Mouse (Mus musculus): ENCODE measurements around the gene Eif4a2.

GRCm38 (mm10) chr16:23103841-23104240 lies 3.4 kb upstream of the Eif4a2 start:
- no peak for TF ChIP-seq RAD21 (IDR thresholded peaks at IDR 0.05; ENCODE audit: low read depth, low read length)
- TF ChIP-seq POLR2A (IDR thresholded peaks at IDR 0.05; ENCODE audit: low read depth, low read length) = no peak; the same call in 1 of the 2 replicates
- no peak for TF ChIP-seq ZC3H11A (IDR thresholded peaks at IDR 0.05; ENCODE audit: low read depth, low read length)
- no peak for TF ChIP-seq BHLHE40 (IDR thresholded peaks at IDR 0.05; ENCODE audit: low read depth, low read length)
- no peak for TF ChIP-seq CTCF (conservative IDR thresholded peaks at IDR 0.05 in 1 of 2, IDR thresholded peaks at IDR 0.05 in 1 of 2; ENCODE audit: low read depth in 2 of 2, low read length in 2 of 2)
- no peak for TF ChIP-seq NRF1 (IDR thresholded peaks at IDR 0.05; ENCODE audit: low read depth, low read length)
- no peak for TF ChIP-seq MAFK (IDR thresholded peaks at IDR 0.05; ENCODE audit: insufficient replicate concordance, low read length)
- no peak for TF ChIP-seq USF1 (IDR thresholded peaks at IDR 0.05; ENCODE audit: low read depth, low read length)
- TF ChIP-seq MXI1 (IDR thresholded peaks at IDR 0.05; ENCODE audit: low read depth, low read length) = no peak
- no peak for TF ChIP-seq HCFC1 (IDR thresholded peaks at IDR 0.05; ENCODE audit: low read depth, low read length)
- TF ChIP-seq ELF1 (IDR thresholded peaks at IDR 0.05; ENCODE audit: low read depth, low read length) = no peak
- no peak for TF ChIP-seq ETS1 (conservative IDR thresholded peaks at IDR 0.05; ENCODE audit: low read depth, low read length)
